Mouse (Mus musculus) MEL (cell line): ENCODE results near the gene Fgfr2. TPM values are rescaled to one million over a fixed set of nuclear protein-coding genes. Genes with fewer than 3 reads are reported as not detected.
A peak's percentile ranks its signal among the peaks of the same experiment; 100 is the strongest.

Source experiments
- DNase-seq: peaks from one replicate; pipeline ENCODE4 v3.0.0; 2011; ENCODE audit warnings: low read depth, low spot score
- H3K27ac ChIP-seq: 2 replicates; pipeline ENCODE4 v1.5.1; 2012; ENCODE audit warnings: low read depth, mild to moderate bottlenecking, control low read depth, low read length, moderate library complexity; ENCODE audit not compliant: control insufficient read depth
- H3K27me3 ChIP-seq, 2 experiments: fragments of 150-350 bp in 1 of 2; sonication (generic) in 1 of 2; 2 replicates each; pipeline ENCODE4 v1.6.1; 2012; ENCODE audit warnings: low read length in 2 of 2, mild to moderate bottlenecking in 2 of 2, improper control_type of control experiment in 1 of 2, moderate library complexity in 1 of 2; ENCODE audit not compliant: insufficient read depth in 2 of 2, control insufficient read depth in 1 of 2
- H3K36me3 ChIP-seq, 2 experiments: 2 replicates each; pipeline ENCODE4 v1.6.1; 2012 to 2014; ENCODE audit warnings: low read length in 2 of 2, improper control_type of control experiment in 1 of 2, inconsistent platforms in 1 of 2, mild to moderate bottlenecking in 1 of 2; ENCODE audit not compliant: insufficient read depth in 2 of 2, control insufficient read depth in 1 of 2
- H3K4me1 ChIP-seq, 2 experiments: fragments of 150-350 bp in 1 of 2; sonication (generic) in 1 of 2; 2 replicates each; pipeline ENCODE4 v1.6.1; 2012; ENCODE audit warnings: low read length in 2 of 2, improper control_type of control experiment in 1 of 2, mild to moderate bottlenecking in 1 of 2; ENCODE audit not compliant: insufficient read depth in 2 of 2, control insufficient read depth in 1 of 2
- H3K4me3 ChIP-seq, 2 experiments: fragments of 150-350 bp in 1 of 2; sonication (generic) in 1 of 2; 2 replicates each; pipeline ENCODE4 v1.5.1; 2012; ENCODE audit warnings: low read depth in 2 of 2, low read length in 2 of 2, mild to moderate bottlenecking in 2 of 2, moderate library complexity in 2 of 2, control low read depth in 1 of 2, improper control_type of control experiment in 1 of 2; ENCODE audit not compliant: control insufficient read depth in 1 of 2, insufficient read depth in 1 of 2
- H3K79me2 ChIP-seq: 2 replicates; pipeline ENCODE4 v1.6.1; 2012; ENCODE audit warnings: mild to moderate bottlenecking, low read length, moderate library complexity; ENCODE audit not compliant: control insufficient read depth, poor library complexity, insufficient read depth
- H3K9ac ChIP-seq: 2 replicates; pipeline ENCODE4 v1.6.1; 2012; ENCODE audit warnings: low read depth, mild to moderate bottlenecking, control low read depth, low read length, moderate library complexity; ENCODE audit not compliant: control insufficient read depth, poor library complexity, severe bottlenecking
- H3K9me3 ChIP-seq: fragments of 150-350 bp; sonication (generic); replicated peaks from 2 replicates; pipeline ENCODE4 v1.6.1; 2012; ENCODE audit warnings: mild to moderate bottlenecking, low read length, improper control_type of control experiment, moderate library complexity; ENCODE audit not compliant: insufficient read depth
- CHD2 ChIP-seq: IDR thresholded peaks from 2 replicates; pipeline ENCODE4 v1.6.1; 2011; ENCODE audit warnings: low read length, improper control_type of control experiment
- CTCF ChIP-seq, 3 experiments: IDR thresholded peaks in 2 of 3; conservative IDR thresholded peaks in 1 of 3; 2 replicates each; pipeline ENCODE4 v1.5.1; 2011 to 2012; ENCODE audit warnings: low read length in 3 of 3, low read depth in 2 of 3, mild to moderate bottlenecking in 2 of 3, improper control_type of control experiment in 1 of 3, inconsistent platforms in 1 of 3, mixed read lengths in 1 of 3, moderate library complexity in 1 of 3; ENCODE audit not compliant: control insufficient read depth in 1 of 3, insufficient read depth in 1 of 3, poor library complexity in 1 of 3, severe bottlenecking in 1 of 3
- EP300 ChIP-seq, 2 experiments: IDR thresholded peaks; 2 replicates each; pipeline ENCODE4 v1.6.1; 2011; ENCODE audit warnings: improper control_type of control experiment in 2 of 2, low read length in 2 of 2, low read depth in 1 of 2, mild to moderate bottlenecking in 1 of 2
- HCFC1 ChIP-seq: IDR thresholded peaks from 2 replicates; pipeline ENCODE4 v1.6.1; 2012; ENCODE audit warnings: low read depth, mild to moderate bottlenecking, inconsistent platforms, low read length, improper control_type of control experiment, moderate library complexity
- JUND ChIP-seq: IDR thresholded peaks from 2 replicates; pipeline ENCODE4 v1.6.1; 2011; ENCODE audit warnings: low read depth, mild to moderate bottlenecking, improper control_type of control experiment, low read length
- KAT2A ChIP-seq: conservative IDR thresholded peaks from 2 replicates; pipeline ENCODE4 v1.6.1; 2012; ENCODE audit warnings: low read depth, low read length, improper control_type of control experiment, inconsistent platforms
- MAFK ChIP-seq: IDR thresholded peaks from 2 replicates; pipeline ENCODE4 v1.6.1; 2011; ENCODE audit warnings: low read depth, mild to moderate bottlenecking, low read length, improper control_type of control experiment, borderline replicate concordance
- MAX ChIP-seq: IDR thresholded peaks from 2 replicates; pipeline ENCODE4 v1.6.1; 2011; ENCODE audit warnings: low read length, improper control_type of control experiment
- MAZ ChIP-seq: IDR thresholded peaks from 2 replicates; pipeline ENCODE4 v1.6.1; 2012; ENCODE audit warnings: low read depth, mild to moderate bottlenecking, inconsistent platforms, low read length, improper control_type of control experiment
- MEF2A ChIP-seq: IDR thresholded peaks from 2 replicates; pipeline ENCODE4 v1.6.1; 2014; ENCODE audit warnings: low read depth, mild to moderate bottlenecking, inconsistent platforms, low read length, improper control_type of control experiment; ENCODE audit not compliant: poor library complexity, insufficient replicate concordance, severe bottlenecking; ENCODE audit errors: extremely low read depth
- MXI1 ChIP-seq: IDR thresholded peaks from 2 replicates; pipeline ENCODE4 v1.6.1; 2011; ENCODE audit warnings: mild to moderate bottlenecking, low read depth, low read length, improper control_type of control experiment
- MYC ChIP-seq: IDR thresholded peaks from 2 replicates; pipeline ENCODE4 v1.6.1; 2011; ENCODE audit warnings: low read depth, mild to moderate bottlenecking, low read length, improper control_type of control experiment, moderate library complexity
- NELFE ChIP-seq: IDR thresholded peaks from 2 replicates; pipeline ENCODE4 v1.6.1; 2011; ENCODE audit warnings: low read depth, low read length, improper control_type of control experiment
- POLR2AphosphoS2 ChIP-seq: IDR thresholded peaks from 2 replicates; pipeline ENCODE4 v1.6.1; 2011; ENCODE audit warnings: low read length, improper control_type of control experiment
- POLR2AphosphoS5 ChIP-seq: IDR thresholded peaks from 2 replicates; pipeline ENCODE4 v1.6.1; 2012; ENCODE audit warnings: low read depth, borderline replicate concordance, mild to moderate bottlenecking, inconsistent platforms, low read length, moderate library complexity, mixed read lengths
- RAD21 ChIP-seq: IDR thresholded peaks from 2 replicates; pipeline ENCODE4 v1.6.1; 2011; ENCODE audit warnings: mild to moderate bottlenecking, low read depth, low read length, improper control_type of control experiment
- RCOR1 ChIP-seq: IDR thresholded peaks from 2 replicates; pipeline ENCODE4 v1.6.1; 2012; ENCODE audit warnings: low read depth, mild to moderate bottlenecking, inconsistent platforms, low read length, improper control_type of control experiment
- TAL1 ChIP-seq: IDR thresholded peaks from 2 replicates; pipeline ENCODE4 v1.6.1; 2012; ENCODE audit warnings: mild to moderate bottlenecking, inconsistent platforms, low read length, moderate library complexity, mixed read lengths
- TBP ChIP-seq: IDR thresholded peaks from 2 replicates; pipeline ENCODE4 v1.8.0; 2011; ENCODE audit warnings: low read depth, low read length, improper control_type of control experiment
- UBTF ChIP-seq: IDR thresholded peaks from 2 replicates; pipeline ENCODE4 v1.6.1; 2012; ENCODE audit warnings: low read depth, mild to moderate bottlenecking, inconsistent platforms, low read length, improper control_type of control experiment, moderate library complexity, borderline replicate concordance; ENCODE audit not compliant: insufficient read depth
- USF1 ChIP-seq: IDR thresholded peaks from 2 replicates; pipeline ENCODE4 v1.6.1; 2014; ENCODE audit warnings: low read depth, mild to moderate bottlenecking, inconsistent platforms, low read length, improper control_type of control experiment, moderate library complexity
- ZMIZ1 ChIP-seq: IDR thresholded peaks from 2 replicates; pipeline ENCODE4 v1.6.1; 2012; ENCODE audit warnings: low read depth, mild to moderate bottlenecking, inconsistent platforms, low read length, improper control_type of control experiment, moderate library complexity
- polyA plus RNA-seq, 2 experiments: library from polyadenylated mRNA; stranded (reverse) in 1 of 2; unstranded in 1 of 2; fragments of >175 nt in 1 of 2; fragments of >200 nt in 1 of 2; gene quantifications; 2 replicates each; pipeline versions ENCODE4 v1.2.1 to v1.2.4; 2012; ENCODE audit warnings: low replicate concordance in 2 of 2, low read depth in 1 of 2; ENCODE audit not compliant: insufficient read length in 2 of 2, insufficient read depth in 1 of 2, missing spikeins in 1 of 2
- total RNA-seq: library from RNA; depleted of rRNA; stranded (reverse); fragments of 300-350 nt; gene quantifications from 2 replicates; pipeline ENCODE4 v1.2.3, GENCODE M21; 2012

Fgfr2 gene
- total and polyA plus RNA-seq, 3 experiments: not detected

GRCm38 (mm10) chr7:131244993-131245392 lies 1878.2 kb downstream of the Fgfr2 start:
- Histone ChIP-seq H3K4me1 (no peaks in the 10 kb centered on the region), H3K9me3 (no peaks in the 10 kb centered on the region), H3K27me3 (no peaks in the 10 kb centered on the region), H3K79me2 (no peaks in the 10 kb centered on the region), H3K27ac (no peak overlapping the region), H3K36me3 (no peaks in the 10 kb centered on the region), H3K4me3 (no peak overlapping the region), H3K9ac (no peak overlapping the region)
- DNase-seq: peak; percentile 28
- TF ChIP-seq UBTF (no peak), MAZ (no peak), MXI1 (no peak), KAT2A (no peak), CTCF (IDR thresholded peaks at IDR 0.05 in 2 of 3, conservative IDR thresholded peaks at IDR 0.05 in 1 of 3; ENCODE audit: control insufficient read depth in 1 of 3, insufficient read depth in 1 of 3, low read depth in 2 of 3, low read length in 3 of 3, poor library complexity in 1 of 3, severe bottlenecking in 1 of 3) (no peak), MAFK (no peak), HCFC1 (no peak), RAD21 (no peak), POLR2AphosphoS5 (no peak), NELFE (no peak), MAX (no peak), ZMIZ1 (no peak), JUND (no peak), EP300 (IDR thresholded peaks at IDR 0.05; ENCODE audit: low read depth in 1 of 2, low read length in 2 of 2) (no peak)

DNA sequence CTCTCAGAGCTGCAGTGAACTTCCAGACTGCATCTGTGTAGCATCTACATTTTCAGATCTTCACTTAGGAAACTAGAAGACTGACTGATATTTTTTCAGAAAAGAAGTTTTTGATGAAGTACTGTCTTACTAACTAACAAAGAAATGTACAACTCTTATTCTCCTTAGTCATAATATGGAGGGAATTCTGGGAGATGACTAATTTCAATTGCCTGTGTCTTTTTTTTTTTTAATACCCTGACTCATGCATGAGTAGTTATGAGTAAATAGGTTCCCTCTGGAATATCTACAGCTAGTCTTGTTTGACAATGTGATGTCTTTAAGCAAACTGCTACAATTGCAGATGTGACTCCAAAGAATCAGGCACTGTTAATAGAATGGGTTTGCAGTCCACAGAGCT lies 1887.1 kb downstream of the Fgfr2 start:
- TF ChIP-seq POLR2AphosphoS2 (no peak), RCOR1 (no peak)
- TF ChIP-seq, all 39 proteins: peak for 0
- H3K27ac ChIP-seq: no peak overlapping the region
- H3K79me2 ChIP-seq: no peaks in the 10 kb centered on the region
- no peak overlapping the region for H3K4me3 ChIP-seq
- no peaks in the 10 kb centered on the region for H3K4me1 ChIP-seq
- no peaks in the 10 kb centered on the region for H3K27me3 ChIP-seq
- no peak overlapping the region for H3K9ac ChIP-seq
- no peak for DNase-seq
- H3K9me3 ChIP-seq: no peaks in the 10 kb centered on the region
- no peaks in the 10 kb centered on the region for H3K36me3 ChIP-seq

DNA sequence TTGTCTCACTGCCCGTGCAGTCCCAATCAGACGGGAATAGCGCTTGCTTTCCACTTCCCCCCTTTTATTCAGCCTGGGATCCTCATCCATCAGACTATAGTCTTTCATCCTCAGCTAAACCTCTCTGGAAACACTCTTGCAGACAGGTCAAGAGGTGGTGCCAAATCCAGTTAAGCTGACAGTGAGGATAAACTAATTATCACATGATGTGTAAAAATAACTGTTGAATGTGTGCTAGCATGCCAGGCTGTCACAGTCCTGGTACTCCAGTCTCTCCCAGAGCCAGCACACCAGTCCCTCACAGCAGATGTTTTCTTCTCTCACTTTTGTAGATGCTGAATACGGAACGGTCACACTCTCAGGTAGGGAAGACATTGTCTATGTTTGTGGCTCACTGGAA lies 1900.1 kb downstream of the Fgfr2 start:
- H3K9me3 ChIP-seq: no peaks in the 10 kb centered on the region
- DNase-seq: no peak
- H3K27ac ChIP-seq: no peak overlapping the region
- H3K9ac ChIP-seq: no peak overlapping the region
- TF ChIP-seq MYC: no peak
- TF ChIP-seq TAL1: no peak
- TF ChIP-seq CHD2: no peak
- TF ChIP-seq MAZ: no peak
- no peak for TF ChIP-seq MEF2A
- no peak for TF ChIP-seq TBP
- no peak for TF ChIP-seq USF1
- no peak for TF ChIP-seq RCOR1
- H3K27me3 ChIP-seq: no peaks in the 10 kb centered on the region
- H3K79me2 ChIP-seq: no peaks in the 10 kb centered on the region
- no peaks in the 10 kb centered on the region for H3K4me1 ChIP-seq
- no peaks in the 10 kb centered on the region for H3K36me3 ChIP-seq
- no peak overlapping the region for H3K4me3 ChIP-seq
